Mouse (Mus musculus): ENCODE measurements around the gene Calhm2. TPM values are rescaled to one million over a fixed set of nuclear protein-coding genes. Genes with fewer than 3 reads are reported as not detected.
A peak's percentile ranks its signal among the peaks of the same experiment; 100 is the strongest.

Gene Calhm2
- polyA plus RNA-seq, 1 experiment, result 3.1 TPM

DNA sequence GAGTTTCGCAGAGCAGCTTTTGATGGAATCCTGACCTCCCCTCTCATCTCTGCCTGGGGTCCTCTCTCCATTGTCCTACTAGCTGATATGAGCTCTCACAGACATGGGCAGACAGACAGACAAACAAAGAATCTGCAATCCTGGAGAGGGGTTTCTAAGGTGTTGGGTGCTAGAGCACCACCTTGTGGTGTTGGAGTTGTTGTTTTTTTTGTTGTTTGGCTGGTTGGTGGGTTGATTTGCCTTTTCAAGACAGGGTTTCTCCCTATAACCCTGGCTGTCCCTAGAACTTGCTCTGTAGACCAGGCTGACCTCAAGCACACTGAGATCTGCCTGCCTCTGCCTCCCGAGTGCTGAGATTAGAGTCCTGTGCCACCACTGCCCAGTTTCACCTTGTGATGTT lies 37.4 kb upstream of the Calhm2 start:
- peaks cover 19% of the 10 kb centered on the region for H3K4me1 ChIP-seq
- no peaks in the 10 kb centered on the region for H3K36me3 ChIP-seq (replicated peaks; ENCODE audit: low read length)
- no peak for TF ChIP-seq GATA1 (IDR thresholded peaks at IDR 0.05; ENCODE audit: borderline replicate concordance, low read length)
- TF ChIP-seq FLI1 (IDR thresholded peaks at IDR 0.05; ENCODE audit: low read length), result no peak
- H3K4me3 ChIP-seq (replicated peaks), result no peak overlapping the region
- H3K9me3 ChIP-seq, result peaks cover 5% of the 10 kb centered on the region
- peaks cover 68% of the 10 kb centered on the region for H3K27me3 ChIP-seq (replicated peaks)

- peaks cover 17% of the 10 kb centered on the region for H3K4me1 ChIP-seq
- H3K27me3 ChIP-seq (replicated peaks), result peaks cover 58% of the 10 kb centered on the region
Observed at GRCm38 (mm10) chr19:47174515-47174914, 36.4 kb upstream of the Calhm2 start.

GRCm38 (mm10) chr19:47168793-47169412 lies 30.8 kb upstream of the Calhm2 start:
- Histone ChIP-seq H3K9me3 (peaks cover 6% of the 10 kb centered on the region; the same call in 1 of the 2 replicates), H3K36me3 (replicated peaks; ENCODE audit: low read length) (no peaks in the 10 kb centered on the region), H3K4me1 (peaks cover 18% of the 10 kb centered on the region), H3K27me3 (replicated peaks) (peaks cover 16% of the 10 kb centered on the region), H3K4me3 (replicated peaks) (peak overlapping the region; percentile 89)
- TF ChIP-seq FLI1 (IDR thresholded peaks at IDR 0.05; ENCODE audit: low read length) (no peak), GATA1 (IDR thresholded peaks at IDR 0.05; ENCODE audit: borderline replicate concordance, low read length) (no peak)

More at GRCm38 (mm10) chr19:47174515-47174914, 36.4 kb upstream of the Calhm2 start:
- Histone ChIP-seq H3K4me3 (replicated peaks) (no peak overlapping the region), H3K9me3 (peaks cover 10% of the 10 kb centered on the region), H3K36me3 (replicated peaks; ENCODE audit: low read length) (no peaks in the 10 kb centered on the region)
- TF ChIP-seq FLI1 (IDR thresholded peaks at IDR 0.05; ENCODE audit: low read length) (no peak), GATA1 (IDR thresholded peaks at IDR 0.05; ENCODE audit: borderline replicate concordance, low read length) (no peak)

DNA sequence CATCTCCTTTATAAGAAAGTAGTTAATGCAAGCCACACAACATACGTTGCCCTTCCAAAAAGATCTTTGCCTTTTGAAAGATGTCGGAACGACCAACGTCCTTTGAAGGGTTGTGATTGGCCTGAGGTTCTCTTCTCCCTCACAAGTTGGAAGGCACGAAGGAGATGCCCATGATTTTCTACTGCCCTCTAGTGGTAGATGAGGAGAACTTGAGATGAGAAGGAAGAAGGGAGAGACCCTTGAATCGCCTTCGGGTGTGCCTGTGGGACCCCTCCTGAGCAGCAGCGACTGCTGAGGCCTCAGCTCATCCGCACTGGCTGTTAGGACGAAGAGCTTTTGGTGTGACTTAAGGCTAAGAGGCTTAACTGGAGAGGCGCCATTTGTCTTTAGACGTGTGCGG lies 30.1 kb upstream of the Calhm2 start:
- no peak for TF ChIP-seq GATA1 (IDR thresholded peaks at IDR 0.05; ENCODE audit: borderline replicate concordance, low read length)
- no peak for TF ChIP-seq FLI1 (IDR thresholded peaks at IDR 0.05; ENCODE audit: low read length)
- H3K27me3 ChIP-seq (replicated peaks), result peaks cover 11% of the 10 kb centered on the region
- H3K36me3 ChIP-seq (replicated peaks; ENCODE audit: low read length), result no peaks in the 10 kb centered on the region
- H3K4me3 ChIP-seq (replicated peaks), result peak overlapping the region; percentile 89
- H3K9me3 ChIP-seq, result peaks cover 6% of the 10 kb centered on the region; the same call in 1 of the 2 replicates
- peaks cover 18% of the 10 kb centered on the region for H3K4me1 ChIP-seq

- TF ChIP-seq FLI1 (IDR thresholded peaks at IDR 0.05; ENCODE audit: low read length), result no peak
- no peak for TF ChIP-seq GATA1 (IDR thresholded peaks at IDR 0.05; ENCODE audit: borderline replicate concordance, low read length)
- peaks cover 6% of the 10 kb centered on the region; the same call in 1 of the 2 replicates for H3K9me3 ChIP-seq
- H3K27me3 ChIP-seq (replicated peaks), result peaks cover 9% of the 10 kb centered on the region
- H3K4me1 ChIP-seq, result peaks cover 18% of the 10 kb centered on the region
- H3K36me3 ChIP-seq (replicated peaks; ENCODE audit: low read length), result no peaks in the 10 kb centered on the region
- no peak overlapping the region for H3K4me3 ChIP-seq (replicated peaks)
Observed at GRCm38 (mm10) chr19:47167617-47168214, 29.6 kb upstream of the Calhm2 start.

- H3K27me3 ChIP-seq (replicated peaks), result peaks cover 9% of the 10 kb centered on the region
- H3K4me1 ChIP-seq, result peaks cover 18% of the 10 kb centered on the region
- no peak for TF ChIP-seq FLI1 (IDR thresholded peaks at IDR 0.05; ENCODE audit: low read length)
- TF ChIP-seq GATA1 (IDR thresholded peaks at IDR 0.05; ENCODE audit: borderline replicate concordance, low read length), result no peak
- peaks cover 6% of the 10 kb centered on the region; the same call in 1 of the 2 replicates for H3K9me3 ChIP-seq
- H3K4me3 ChIP-seq (replicated peaks), result no peak overlapping the region
- no peaks in the 10 kb centered on the region for H3K36me3 ChIP-seq (replicated peaks; ENCODE audit: low read length)
Observed at GRCm38 (mm10) chr19:47166758-47167157, 28.7 kb upstream of the Calhm2 start.

DNA sequence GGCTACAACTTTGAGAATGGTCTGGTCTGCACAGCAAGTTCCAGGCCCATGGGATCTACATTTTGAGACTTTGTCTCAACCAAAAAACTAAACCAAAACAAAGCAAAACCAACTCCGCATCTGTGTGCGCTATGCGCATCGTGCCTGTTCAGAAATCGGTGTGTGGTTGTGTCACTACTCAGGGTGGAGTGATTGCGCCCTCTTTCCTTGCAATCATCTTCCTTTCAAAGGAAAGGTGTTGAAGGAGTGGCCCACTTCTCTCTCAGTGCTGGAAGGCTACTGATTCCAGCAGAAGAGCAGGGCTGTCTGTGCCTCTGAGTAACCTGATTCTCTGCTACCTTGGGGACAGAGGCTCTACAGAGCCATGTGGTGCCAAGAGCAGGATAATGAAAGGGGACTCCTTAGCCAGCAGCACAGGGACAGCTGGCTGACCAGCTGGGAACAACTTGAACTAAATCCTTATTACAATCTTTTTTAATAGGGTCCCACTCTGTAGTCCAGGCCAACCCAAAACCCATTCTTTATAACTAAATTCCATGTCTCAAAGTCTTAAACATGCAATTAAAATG lies 25.2 kb upstream of the Calhm2 start:
- Histone ChIP-seq H3K4me1 (peaks cover 7% of the 10 kb centered on the region), H3K9me3 (no peaks in the 10 kb centered on the region), H3K4me3 (replicated peaks) (no peak overlapping the region), H3K36me3 (replicated peaks; ENCODE audit: low read length) (no peaks in the 10 kb centered on the region), H3K27me3 (replicated peaks) (peaks cover 11% of the 10 kb centered on the region)
- no peak for TF ChIP-seq GATA1 (IDR thresholded peaks at IDR 0.05; ENCODE audit: borderline replicate concordance, low read length)
- no peak for TF ChIP-seq FLI1 (IDR thresholded peaks at IDR 0.05; ENCODE audit: low read length)

DNA sequence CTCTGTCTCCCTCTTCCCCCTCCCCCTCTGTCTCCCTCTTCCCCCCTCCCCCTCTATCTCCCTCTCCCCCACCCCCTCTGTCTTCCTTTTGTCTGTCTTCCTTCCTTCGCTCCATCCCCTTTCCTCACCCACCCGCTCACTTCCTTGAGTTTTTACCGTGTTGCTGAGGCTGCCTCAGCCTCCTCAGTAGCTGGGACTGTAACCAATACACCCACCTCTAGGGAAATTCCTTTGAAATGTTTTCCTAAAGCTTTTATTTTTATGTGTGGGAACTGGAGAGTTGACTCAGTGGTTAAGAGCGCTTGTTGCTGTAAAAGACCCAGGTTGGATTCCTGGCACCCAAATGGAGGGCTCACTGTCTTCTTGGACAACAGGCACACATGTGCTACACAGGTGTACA lies 23.6 kb upstream of the Calhm2 start:
- peaks cover 25% of the 10 kb centered on the region for H3K27me3 ChIP-seq (replicated peaks)
- no peaks in the 10 kb centered on the region for H3K9me3 ChIP-seq
- TF ChIP-seq FLI1 (IDR thresholded peaks at IDR 0.05; ENCODE audit: low read length) (no peak), GATA1 (IDR thresholded peaks at IDR 0.05; ENCODE audit: borderline replicate concordance, low read length) (no peak)
- H3K4me1 ChIP-seq, result peaks cover 3% of the 10 kb centered on the region; the same call in 1 of the 2 replicates
- H3K36me3 ChIP-seq (replicated peaks; ENCODE audit: low read length), result no peaks in the 10 kb centered on the region
- no peak overlapping the region for H3K4me3 ChIP-seq (replicated peaks)

DNA sequence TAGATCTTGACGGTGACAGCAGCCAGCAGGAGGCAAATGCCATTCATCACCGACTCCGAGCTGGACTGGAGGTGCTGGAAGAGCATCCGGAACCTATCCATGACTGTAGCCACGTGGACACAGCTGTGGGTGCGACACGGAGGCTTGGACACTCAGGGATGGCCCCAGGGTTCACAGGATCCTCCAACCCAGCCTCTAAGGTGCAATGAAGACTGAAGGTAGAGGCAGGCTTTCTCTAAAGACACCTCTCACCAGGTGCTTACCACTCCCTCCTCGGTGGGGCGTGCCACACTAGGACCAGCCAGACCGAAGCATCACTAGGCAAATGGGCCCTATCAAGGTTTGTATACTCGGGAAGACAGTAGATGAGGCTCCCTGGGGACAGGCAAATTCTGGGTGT lies 19.6 kb upstream of the Calhm2 start, which contains the start of gene Calhm3:
Gene Calhm3 (minus strand): TSS at position 101 of the 400 bp plus-strand sequence.
- Histone ChIP-seq H3K36me3 (replicated peaks; ENCODE audit: low read length) (no peaks in the 10 kb centered on the region), H3K4me1 (peaks cover 3% of the 10 kb centered on the region; the same call in 1 of the 2 replicates), H3K4me3 (replicated peaks) (no peak within 1 kb of the TSS), H3K27me3 (replicated peaks) (peaks cover 40% of the 10 kb centered on the region), H3K9me3 (no peaks in the 10 kb centered on the region)
- TF ChIP-seq FLI1 (IDR thresholded peaks at IDR 0.05; ENCODE audit: low read length) (no peak), GATA1 (IDR thresholded peaks at IDR 0.05; ENCODE audit: borderline replicate concordance, low read length) (no peak)

- Histone ChIP-seq H3K4me1 (peaks cover 11% of the 10 kb centered on the region; the same call in 1 of the 2 replicates), H3K36me3 (replicated peaks; ENCODE audit: low read length) (no peaks in the 10 kb centered on the region), H3K9me3 (no peaks in the 10 kb centered on the region), H3K4me3 (replicated peaks) (no peak overlapping the region), H3K27me3 (replicated peaks) (peaks cover 66% of the 10 kb centered on the region)
- TF ChIP-seq GATA1 (IDR thresholded peaks at IDR 0.05; ENCODE audit: borderline replicate concordance, low read length), result no peak
- no peak for TF ChIP-seq FLI1 (IDR thresholded peaks at IDR 0.05; ENCODE audit: low read length)
Observed at GRCm38 (mm10) chr19:47153767-47154166, 15.7 kb upstream of the Calhm2 start.

Data from megakaryocyte, embryonic 14.5 days (primary cell).